Mouse (Mus musculus) lung, embryonic 14.5 days (tissue): ENCODE results near the gene Nudt9. TPM values are rescaled to one million over a fixed set of nuclear protein-coding genes. Genes with fewer than 3 reads are reported as not detected.
A peak's percentile ranks its signal among the peaks of the same experiment; 100 is the strongest.

Source experiments
- ATAC-seq: fragments of 200-750 bp; cut with Nextera tagmentation; 2 replicates; pipeline ENCODE4 v1.8.0; 2017; ENCODE audit warnings: mild to moderate bottlenecking, moderate TSS enrichment, moderate library complexity; ENCODE audit not compliant: insufficient read depth
- DNase-seq: peaks from one replicate; pipeline ENCODE4 v3.0.0-alpha.2; 2015
- H3K27ac ChIP-seq: fragments of 300-500 bp; sonication (generic); 2 replicates; pipeline ENCODE4 v1.5.1; 2014; ENCODE audit warnings: low read depth, mild to moderate bottlenecking, moderate library complexity
- H3K27me3 ChIP-seq: fragments of 300-500 bp; sonication (generic); 2 replicates; pipeline ENCODE4 v1.6.1; 2014; ENCODE audit warnings: low read length, control low read depth; ENCODE audit not compliant: insufficient read depth
- H3K36me3 ChIP-seq: fragments of 300-500 bp; sonication (generic); 2 replicates; pipeline ENCODE4 v1.6.1; 2014; ENCODE audit warnings: control low read depth; ENCODE audit not compliant: insufficient read depth
- H3K4me1 ChIP-seq: fragments of 300-500 bp; sonication (generic); 2 replicates; pipeline ENCODE4 v1.6.1; 2014; ENCODE audit warnings: antibody characterized with exemption, control low read depth; ENCODE audit not compliant: insufficient read depth
- H3K4me2 ChIP-seq: fragments of 300-500 bp; sonication (generic); 2 replicates; pipeline ENCODE4 v1.6.1; 2014; ENCODE audit warnings: mild to moderate bottlenecking
- H3K4me3 ChIP-seq: fragments of 300-500 bp; sonication (generic); 2 replicates; pipeline ENCODE4 v1.5.1; 2014; ENCODE audit warnings: low read depth, low read length
- H3K9ac ChIP-seq: fragments of 300-500 bp; sonication (generic); 2 replicates; pipeline ENCODE4 v1.6.1; 2014
- H3K9me3 ChIP-seq: fragments of 300-500 bp; sonication (generic); 2 replicates; pipeline ENCODE4 v1.6.1; 2016; ENCODE audit warnings: low read depth, low read length, control low read depth
- CTCF ChIP-seq: IDR thresholded peaks from 2 replicates; pipeline ENCODE4 v1.5.1; 2016; ENCODE audit warnings: antibody characterized with exemption, low read depth
- WGBS: fragments of 180-500 bp; shearing (Covaris S2); extraction: QIAGEN DNeasy Blood & Tissue Kit; methylation state at CpG from one replicate; pipeline ENCODE4 v1.1.7; 2014; 5-methylcytosine and 5-hydroxymethylcytosine counted together
- polyA plus RNA-seq: library from polyadenylated mRNA; unstranded; fragments of >200 nt; fragmentation: Nextera tagmentation; extraction: Ambion mirVana; gene quantifications from 2 replicates; pipeline ENCODE4 v1.2.1, GENCODE M21; 2014

Gene Nudt9
- polyA plus RNA-seq, 1 experiment from 2014 or later = 62.0 TPM

DNA sequence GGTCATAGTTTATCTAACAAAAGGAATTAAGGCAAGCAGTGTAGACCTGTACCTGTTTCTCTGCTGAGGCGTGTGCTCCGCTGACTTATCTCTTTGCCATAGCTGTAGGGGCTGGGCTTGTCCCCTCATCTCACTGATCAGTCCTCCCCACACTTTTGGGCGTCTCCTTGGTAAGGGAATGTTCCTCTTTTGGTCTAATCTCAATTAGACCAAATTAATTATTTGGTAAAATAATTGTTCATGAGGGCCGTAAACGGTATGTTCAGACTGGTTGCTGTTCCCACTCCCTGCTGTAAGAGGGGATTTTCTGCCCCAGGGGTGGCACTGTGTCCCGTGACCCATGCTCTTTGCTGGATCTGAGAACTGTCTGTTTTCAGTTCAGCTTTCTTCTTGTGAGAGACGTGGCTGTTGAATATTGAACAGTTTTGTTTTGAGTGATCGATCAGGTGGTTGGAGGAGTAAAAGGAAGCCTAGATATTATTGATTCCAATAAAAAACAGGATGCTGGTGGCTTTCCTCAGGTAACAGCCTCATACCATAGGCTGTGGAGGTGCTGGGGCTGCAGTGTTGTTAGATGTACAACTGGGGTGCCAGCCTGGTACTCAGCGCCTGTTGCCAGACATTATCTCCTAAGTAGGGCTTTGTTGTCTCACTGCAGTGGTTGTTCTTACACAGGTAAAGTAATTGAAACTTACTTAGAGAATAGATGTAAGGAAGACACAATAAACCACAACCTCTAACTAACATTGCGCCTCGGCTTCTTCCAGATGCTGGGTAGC lies 16.9 kb downstream of the Nudt9 start:
- H3K4me2 ChIP-seq = no peak overlapping the region
- no peaks in the 10 kb centered on the region for H3K9me3 ChIP-seq
- TF ChIP-seq CTCF = no peak
- H3K9ac ChIP-seq = no peak overlapping the region
- no peak overlapping the region for H3K4me3 ChIP-seq
- H3K4me1 ChIP-seq = no peaks in the 10 kb centered on the region
- no peak for DNase-seq
- no peak overlapping the region for H3K27ac ChIP-seq
- 90% methylated on average over 11 of the region's 11 CpGs for WGBS
- peaks cover 58% of the 10 kb centered on the region for H3K36me3 ChIP-seq
- ATAC-seq = no peak
- no peaks in the 10 kb centered on the region for H3K27me3 ChIP-seq

DNA sequence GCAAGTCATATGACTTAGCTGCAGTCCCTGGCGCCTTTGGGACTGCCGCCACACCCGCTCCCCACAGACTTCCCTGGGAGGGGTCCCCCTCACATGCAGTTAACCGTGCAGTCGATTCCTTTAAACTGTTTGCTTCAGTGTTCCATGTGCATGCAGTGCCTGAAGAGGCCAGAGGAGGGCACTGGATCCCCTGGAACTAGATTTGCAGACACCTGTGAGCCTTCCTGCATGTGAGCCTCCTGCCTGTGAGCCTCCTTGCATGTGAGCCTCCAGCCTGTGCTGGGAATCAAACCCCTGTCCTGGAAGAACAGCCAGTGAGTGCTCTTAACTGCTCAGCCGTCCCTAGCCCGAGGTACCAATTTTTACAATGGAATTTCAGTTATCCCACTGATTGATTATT lies 22.6 kb downstream of the Nudt9 start:
- H3K4me3 ChIP-seq = no peak overlapping the region
- ATAC-seq (no peak), DNase-seq (peak; percentile 33)
- no peak overlapping the region for H3K27ac ChIP-seq
- WGBS = 88% methylated on average over 7 of the region's 7 CpGs
- H3K9me3 ChIP-seq = no peaks in the 10 kb centered on the region
- peak; percentile 63 for TF ChIP-seq CTCF
- peaks cover 8% of the 10 kb centered on the region for H3K36me3 ChIP-seq
- no peaks in the 10 kb centered on the region for H3K27me3 ChIP-seq
- H3K4me1 ChIP-seq = peaks cover 5% of the 10 kb centered on the region
- H3K4me2 ChIP-seq = no peak overlapping the region
- no peak overlapping the region for H3K9ac ChIP-seq

DNA sequence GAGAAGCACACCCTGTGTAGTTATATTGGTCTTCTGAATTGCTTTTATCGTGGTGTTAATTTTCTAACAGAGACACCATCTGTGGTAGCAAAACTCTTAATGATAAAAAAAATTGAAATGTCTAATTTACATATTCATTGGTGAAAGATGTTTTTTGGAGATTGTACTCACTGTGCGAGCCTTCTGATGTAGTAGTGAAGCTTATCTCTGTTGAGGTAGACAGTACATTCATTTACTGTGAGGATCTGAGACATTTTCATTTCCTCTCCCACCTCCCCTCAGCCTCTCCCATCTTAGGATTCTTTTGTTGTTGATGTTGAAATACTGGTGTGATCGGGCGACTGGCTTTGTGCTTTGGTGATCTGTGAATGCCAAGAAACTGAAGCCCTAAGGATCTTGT lies 24.9 kb downstream of the Nudt9 start:
- WGBS = 67% methylated on average over 4 of the region's 4 CpGs
- DNase-seq (no peak), ATAC-seq (no peak)
- no peak overlapping the region for H3K4me3 ChIP-seq
- no peak overlapping the region for H3K4me2 ChIP-seq
- H3K27me3 ChIP-seq = no peaks in the 10 kb centered on the region
- no peak overlapping the region for H3K9ac ChIP-seq
- H3K4me1 ChIP-seq = peaks cover 5% of the 10 kb centered on the region
- no peak for TF ChIP-seq CTCF
- no peaks in the 10 kb centered on the region for H3K9me3 ChIP-seq
- no peaks in the 10 kb centered on the region for H3K36me3 ChIP-seq
- H3K27ac ChIP-seq = no peak overlapping the region

DNA sequence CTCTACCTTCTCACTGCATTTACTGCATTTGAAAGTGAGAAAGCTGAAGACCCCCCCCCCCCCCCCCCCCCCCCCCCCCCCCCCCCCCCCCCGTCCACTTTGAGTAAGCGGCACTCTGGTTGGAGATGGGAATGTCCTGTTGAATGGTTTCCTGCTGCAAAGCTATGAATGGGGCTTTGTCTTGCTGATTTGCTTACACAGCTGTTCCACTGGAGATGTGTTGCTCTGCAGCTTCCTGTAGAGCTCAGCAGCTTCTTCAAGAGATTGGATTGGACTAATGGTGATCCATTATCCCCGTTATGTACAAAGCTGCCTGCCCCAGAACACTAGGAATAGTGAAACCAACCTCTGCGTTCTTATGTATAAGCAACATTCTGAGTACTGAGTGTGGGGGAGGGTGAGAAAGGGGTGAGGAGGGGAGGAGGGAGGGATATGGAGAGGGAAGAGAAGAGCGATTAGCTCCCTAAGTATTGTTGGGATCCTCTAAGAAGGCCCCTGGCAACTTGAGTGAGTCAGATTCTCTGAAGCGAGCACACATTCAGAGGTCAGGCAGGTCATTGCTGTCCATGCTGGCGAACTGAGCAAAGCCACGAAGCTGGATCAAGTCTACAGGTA lies 26.3 kb downstream of the Nudt9 start:
- Histone ChIP-seq H3K4me2 (0 out of 2 replicates have a peak overlapping the region, but pooled peaks have one; percentile 10), H3K9ac (no peak overlapping the region)
- DNase-seq = peak; percentile 71

DNA sequence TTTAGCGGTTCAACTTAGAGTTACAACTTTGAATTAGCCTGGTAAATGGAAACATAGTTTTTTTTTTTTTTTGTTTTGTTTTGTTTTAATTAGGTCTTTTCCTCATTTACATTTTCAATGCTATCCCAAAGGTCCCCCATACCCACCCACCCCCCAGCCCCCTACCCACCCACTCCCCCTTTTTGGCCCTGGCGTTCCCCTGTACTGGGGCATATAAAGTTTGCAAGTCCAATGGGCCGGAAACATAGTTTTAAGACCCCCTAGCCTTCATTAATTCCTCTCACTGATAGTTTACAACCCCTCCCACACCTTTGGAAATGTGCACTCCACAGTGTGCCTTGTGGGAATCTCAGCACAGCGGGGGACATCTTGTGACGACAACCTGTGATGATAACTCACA lies 27.5 kb downstream of the Nudt9 start:
- DNase-seq (no peak), ATAC-seq (peak; percentile 76; the same call in 1 of the 2 replicates)
- H3K36me3 ChIP-seq = no peaks in the 10 kb centered on the region
- H3K4me1 ChIP-seq = peaks cover 5% of the 10 kb centered on the region
- no peaks in the 10 kb centered on the region for H3K27me3 ChIP-seq
- H3K4me2 ChIP-seq = no peak overlapping the region
- WGBS = 74% methylated on average over 5 of the region's 5 CpGs
- TF ChIP-seq CTCF = no peak
- H3K9ac ChIP-seq = no peak overlapping the region
- H3K4me3 ChIP-seq = no peak overlapping the region
- H3K9me3 ChIP-seq = no peaks in the 10 kb centered on the region
- no peak overlapping the region for H3K27ac ChIP-seq

More for the DNA sequence above, 26.3 kb downstream of the Nudt9 start:
- H3K36me3 ChIP-seq = no peaks in the 10 kb centered on the region
- 16% methylated on average over 6 of the region's 8 CpGs for WGBS
- ATAC-seq = peak; percentile 83
- no peaks in the 10 kb centered on the region for H3K27me3 ChIP-seq
- peaks cover 5% of the 10 kb centered on the region for H3K4me1 ChIP-seq
- H3K9me3 ChIP-seq = no peaks in the 10 kb centered on the region
- no peak overlapping the region for H3K4me3 ChIP-seq
- no peak for TF ChIP-seq CTCF
- peak overlapping the region; percentile 80 for H3K27ac ChIP-seq

DNA sequence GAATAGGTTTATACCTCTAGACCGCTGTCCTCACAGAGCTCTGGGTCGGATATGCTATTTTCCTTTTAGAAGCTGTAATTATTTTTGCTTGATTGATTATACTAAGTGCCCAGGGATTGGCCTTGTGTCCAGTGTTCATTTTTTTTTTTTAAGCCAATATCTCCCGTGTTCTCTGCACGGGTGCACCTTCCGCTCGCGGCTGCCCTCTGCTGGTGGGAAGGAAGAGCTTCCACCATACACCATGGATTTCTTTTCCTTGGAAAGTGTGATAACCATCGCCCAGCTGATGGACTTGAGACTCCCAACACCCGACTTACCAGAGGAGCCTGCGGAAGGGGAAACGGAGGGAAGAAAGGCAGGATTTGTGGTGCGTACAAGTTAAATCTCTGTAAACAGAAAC lies 28.3 kb downstream of the Nudt9 start:
- no peaks in the 10 kb centered on the region for H3K9me3 ChIP-seq
- H3K36me3 ChIP-seq = 0 out of 2 replicates have a peak, but pooled peaks cover 3% of the 10 kb centered on the region
- peak; percentile 88 for TF ChIP-seq CTCF
- peak overlapping the region; percentile 53 for H3K4me2 ChIP-seq
- H3K4me1 ChIP-seq = peaks cover 5% of the 10 kb centered on the region
- no peak overlapping the region; the same call in 1 of the 2 replicates for H3K4me3 ChIP-seq
- no peak overlapping the region for H3K27ac ChIP-seq
- peak; percentile 55; the same call in 1 of the 2 replicates for ATAC-seq
- no peaks in the 10 kb centered on the region for H3K27me3 ChIP-seq
- no peak overlapping the region for H3K9ac ChIP-seq
- DNase-seq = peak; percentile 80
- 16% methylated on average over 12 of the region's 12 CpGs for WGBS

DNA sequence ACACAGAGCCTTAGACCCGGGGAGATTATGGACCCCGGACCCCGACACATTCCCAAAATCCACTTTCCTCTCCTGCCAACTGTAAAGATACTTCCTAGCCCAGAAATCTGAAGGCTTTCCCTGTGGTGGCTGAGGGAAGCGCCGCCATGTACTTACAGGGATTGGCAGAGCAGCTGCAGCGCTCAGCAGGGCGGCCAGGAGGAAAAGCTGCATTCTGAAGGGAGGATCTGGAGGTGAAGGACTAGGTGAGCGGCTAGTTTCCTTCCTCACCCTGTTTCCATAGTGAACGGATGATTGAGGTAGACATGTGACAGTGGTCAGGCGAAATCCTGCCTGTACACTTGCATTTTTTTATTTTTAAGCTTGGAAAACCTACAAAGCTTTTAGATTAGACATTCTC lies 30.3 kb downstream of the Nudt9 start:
- TF ChIP-seq CTCF = no peak
- 29% methylated on average over 10 of the region's 10 CpGs for WGBS
- no peak overlapping the region for H3K9ac ChIP-seq
- DNase-seq (no peak), ATAC-seq (no peak)
- H3K4me1 ChIP-seq = peaks cover 5% of the 10 kb centered on the region
- no peaks in the 10 kb centered on the region for H3K9me3 ChIP-seq
- no peaks in the 10 kb centered on the region for H3K27me3 ChIP-seq
- H3K36me3 ChIP-seq = peaks cover 18% of the 10 kb centered on the region; the same call in 1 of the 2 replicates
- H3K4me2 ChIP-seq = no peak overlapping the region
- H3K27ac ChIP-seq = no peak overlapping the region
- no peak overlapping the region for H3K4me3 ChIP-seq
